Mouse (Mus musculus): ENCODE results near the gene Wdr93.
"Not testable (repeated sequence)": the region's sequence is repeated elsewhere in the genome, so short reads cannot be mapped to it uniquely, and the experiment has no call there.

Wdr93 gene

GRCm38 (mm10) chr7:79749511-79749910 is 6.5 kb downstream of the Wdr93 start:
- no peak for DNase-seq (ENCODE audit: low spot score)

- DNase-seq (ENCODE audit: low spot score) = no peak
These were observed 13.4 kb downstream of the Wdr93 start for GRCm38 (mm10) chr7:79756334-79756733.

GRCm38 (mm10) chr7:79758176-79758575 is 15.2 kb downstream of the Wdr93 start:
- peak; percentile 86 for DNase-seq (ENCODE audit: low spot score)

GRCm38 (mm10) chr7:79759766-79760165 is 16.8 kb downstream of the Wdr93 start:
- DNase-seq (ENCODE audit: low spot score) = no peak

- DNase-seq (ENCODE audit: low spot score) = peak; percentile 33
These were observed 18.3 kb downstream of the Wdr93 start for GRCm38 (mm10) chr7:79761124-79761876.

GRCm38 (mm10) chr7:79762106-79762505 is 19.1 kb downstream of the Wdr93 start:
- DNase-seq (ENCODE audit: low spot score) = no peak

GRCm38 (mm10) chr7:79765991-79766390 is 23.0 kb downstream of the Wdr93 start:
- no peak for DNase-seq (ENCODE audit: low spot score)

GRCm38 (mm10) chr7:79769664-79770063 is 26.7 kb downstream of the Wdr93 start:
- DNase-seq (ENCODE audit: low spot score) = no peak

- DNase-seq (ENCODE audit: low spot score) = peak; percentile 19
These were observed 28.9 kb downstream of the Wdr93 start for GRCm38 (mm10) chr7:79771561-79772512.

GRCm38 (mm10) chr7:79780647-79781626 is 38.0 kb downstream of the Wdr93 start:
- peak; percentile 95 for DNase-seq (ENCODE audit: low spot score)

GRCm38 (mm10) chr7:79781826-79782515 is 39.0 kb downstream of the Wdr93 start:
- peak; percentile 68 for DNase-seq (ENCODE audit: low spot score)

GRCm38 (mm10) chr7:79782516-79782855 is 39.5 kb downstream of the Wdr93 start:
- DNase-seq (ENCODE audit: low spot score) = no peak

GRCm38 (mm10) chr7:79786295-79786694 is 43.3 kb downstream of the Wdr93 start:
- peak; percentile 89 for DNase-seq (ENCODE audit: low spot score)

- not testable (repeated sequence) for DNase-seq (ENCODE audit: low spot score)
These were observed 46.8 kb downstream of the Wdr93 start for GRCm38 (mm10) chr7:79789812-79790211.

GRCm38 (mm10) chr7:79792635-79793421 is 49.9 kb downstream of the Wdr93 start:
- no peak for DNase-seq (ENCODE audit: low spot score)

GRCm38 (mm10) chr7:79793688-79794087 is 50.7 kb downstream of the Wdr93 start, which contains the start of gene Mesp1:
Gene Mesp1, minus strand, starts transcription at chr7:79793788.
- no peak for DNase-seq (ENCODE audit: low spot score)

- no peak for DNase-seq (ENCODE audit: low spot score)
These were observed 55.6 kb downstream of the Wdr93 start for GRCm38 (mm10) chr7:79798606-79799005.

GRCm38 (mm10) chr7:79799048-79799447 is 56.1 kb downstream of the Wdr93 start:
- DNase-seq (ENCODE audit: low spot score) = peak; percentile 78

- peak; percentile 41 for DNase-seq (ENCODE audit: low spot score)
These were observed 56.5 kb downstream of the Wdr93 start for GRCm38 (mm10) chr7:79799506-79799905.

GRCm38 (mm10) chr7:79800336-79800735 is 57.4 kb downstream of the Wdr93 start:
- DNase-seq (ENCODE audit: low spot score) = no peak
